Mouse (Mus musculus) urinary bladder, postnatal 25 days (tissue): Measurements from ENCODE around the gene Pdgfb.

Experiments used
- DNase-seq: peaks from one replicate; pipeline ENCODE4 v3.0.0; 2022; ENCODE audit warnings: low spot score

Gene Pdgfb

DNA sequence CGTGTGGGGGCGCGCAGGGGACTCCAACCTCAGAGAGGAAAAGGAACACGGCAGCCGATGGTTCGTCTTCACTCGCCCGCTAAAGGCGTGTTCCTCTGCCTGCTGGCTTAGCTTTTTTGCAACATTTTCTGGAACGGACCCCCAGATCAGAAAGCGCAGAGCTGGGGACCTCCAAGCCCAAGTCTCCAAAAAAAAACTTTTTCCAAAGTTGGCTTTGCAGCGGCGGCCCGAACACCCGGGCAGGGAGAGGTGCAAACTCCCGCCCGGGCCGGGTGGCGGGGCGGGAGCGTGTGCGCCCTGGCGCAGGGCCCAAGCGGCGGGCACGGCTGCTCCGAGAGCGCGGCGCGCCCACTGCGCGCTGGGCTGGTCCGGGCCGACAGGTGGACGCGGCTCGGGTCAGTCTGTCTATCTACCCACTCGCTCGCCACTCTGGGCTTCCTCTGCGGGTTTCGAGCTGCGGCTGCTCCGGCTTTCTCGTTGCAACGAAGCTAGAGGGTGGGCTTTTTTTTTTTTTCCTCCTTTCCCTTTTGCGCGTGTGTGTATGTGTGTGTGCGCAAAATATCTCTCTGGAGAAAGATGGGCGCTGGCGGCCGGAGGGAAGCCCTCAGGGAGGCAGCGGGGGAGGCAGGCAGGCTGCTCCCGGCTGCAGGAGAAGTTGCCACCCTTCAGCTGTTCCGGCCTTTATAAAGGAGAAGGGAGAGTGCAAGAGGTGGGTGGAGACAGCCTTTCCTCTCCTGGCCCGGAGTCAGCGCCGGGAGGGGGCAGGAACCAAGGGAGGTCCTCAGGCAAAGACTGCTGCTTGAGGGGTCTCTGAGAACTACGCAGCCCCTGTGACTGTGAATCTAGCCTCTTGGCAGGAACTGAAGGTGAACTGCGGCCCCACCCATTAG lies at the start of gene Pdgfb:
Gene Pdgfb, minus strand, starts transcription at position 657 of the 890 bp plus-strand sequence.
- no peak for DNase-seq

GRCm38 (mm10) chr15:80062821-80063220 lies 48.0 kb upstream of the Pdgfb start:
- no peak for DNase-seq

DNA sequence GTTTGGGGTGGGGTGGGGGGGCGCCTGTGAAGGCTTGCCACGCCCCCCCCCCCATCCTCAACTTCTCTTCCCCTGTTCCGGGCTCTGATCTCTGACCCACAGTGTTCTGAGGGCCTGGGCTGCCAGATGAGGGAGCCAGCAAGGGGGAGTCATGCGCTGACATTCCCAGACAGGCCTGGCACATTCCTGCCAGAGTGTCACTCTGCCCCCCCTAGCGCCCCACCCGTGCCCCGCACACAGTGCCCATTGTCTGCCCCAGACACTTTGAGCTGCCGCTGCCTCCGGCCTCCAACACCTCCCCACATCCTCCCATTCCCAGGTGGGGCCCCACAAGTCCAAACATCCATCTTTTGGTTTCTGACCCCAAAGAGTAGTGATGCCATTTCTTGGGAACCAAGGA lies 47.6 kb upstream of the Pdgfb start:
- DNase-seq, result no peak

GRCm38 (mm10) chr15:80061071-80061550 lies 46.3 kb upstream of the Pdgfb start:
- DNase-seq, result no peak

GRCm38 (mm10) chr15:80060356-80061070 lies 45.7 kb upstream of the Pdgfb start:
- no peak for DNase-seq

GRCm38 (mm10) chr15:80059606-80060005 lies 44.8 kb upstream of the Pdgfb start:
- no peak for DNase-seq

GRCm38 (mm10) chr15:80058151-80058550 lies 43.4 kb upstream of the Pdgfb start:
- no peak for DNase-seq

DNA sequence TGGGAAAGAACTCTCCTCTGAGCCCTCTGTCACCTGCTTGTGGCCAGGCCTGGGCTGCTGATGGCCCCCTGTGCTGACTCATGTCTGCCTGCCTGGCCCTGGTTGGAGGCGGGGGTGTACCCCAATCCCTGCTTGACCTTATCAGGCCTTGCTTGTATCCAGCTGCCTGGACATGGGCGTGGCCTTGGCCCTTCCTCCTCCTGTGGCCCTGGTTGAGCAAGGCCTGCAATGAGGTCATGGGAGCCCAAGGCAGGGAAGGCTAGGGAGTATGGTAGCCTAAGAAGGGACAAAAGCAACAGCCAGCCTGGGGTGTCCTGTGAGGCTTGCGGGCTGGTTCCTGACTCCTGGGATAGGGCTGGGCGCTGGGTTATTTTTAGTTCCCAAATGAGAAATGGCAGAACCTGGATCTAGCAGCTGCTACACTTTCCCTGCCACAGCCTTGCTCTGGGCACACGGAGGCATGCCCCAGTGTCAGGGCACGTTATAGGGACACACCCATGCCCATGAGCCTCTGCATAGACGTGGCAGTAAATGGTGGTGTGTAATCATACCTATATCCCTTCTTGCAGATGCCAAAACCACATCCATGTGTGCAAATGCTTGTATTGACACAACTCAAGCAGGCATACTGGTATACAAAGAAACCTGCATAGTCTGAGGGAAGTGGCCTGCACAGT lies 39.4 kb upstream of the Pdgfb start:
- DNase-seq, result peak; percentile 29

- no peak for DNase-seq
Observed at GRCm38 (mm10) chr15:80053381-80054033, 38.7 kb upstream of the Pdgfb start.

- no peak for DNase-seq
Observed at GRCm38 (mm10) chr15:80051782-80052181, 37.0 kb upstream of the Pdgfb start.

DNA sequence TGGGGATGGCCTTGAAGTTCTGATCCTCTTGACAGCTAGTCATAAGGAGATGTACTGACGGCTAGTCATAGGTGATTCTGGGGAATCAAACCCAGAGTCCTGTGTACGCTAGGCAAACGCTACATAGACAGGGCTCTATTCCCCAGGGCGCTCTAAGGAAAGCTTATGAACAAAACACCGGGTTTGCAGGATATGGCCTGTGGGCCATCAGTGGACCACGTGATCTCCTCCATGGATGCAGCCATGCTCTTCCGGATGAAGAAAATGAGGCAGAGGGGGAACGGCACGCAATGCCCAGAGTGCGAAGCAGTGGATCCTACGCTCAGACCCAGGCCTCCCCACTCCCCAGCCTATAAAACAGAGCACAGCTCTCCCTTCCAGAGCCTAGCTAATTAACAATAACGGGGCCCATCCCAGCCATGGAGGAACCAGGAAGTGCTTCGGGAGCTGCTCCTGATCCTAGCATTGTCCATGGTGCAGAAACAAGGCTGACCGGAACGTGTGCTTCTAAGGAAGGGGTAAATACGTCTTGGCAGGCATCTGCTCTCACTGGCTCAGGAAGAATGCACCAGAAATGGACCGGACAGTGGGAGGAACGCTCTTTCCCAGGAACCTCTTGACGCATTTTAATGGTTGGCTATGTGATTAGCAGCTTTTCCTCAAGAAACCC lies 36.5 kb upstream of the Pdgfb start:
- DNase-seq, result no peak

GRCm38 (mm10) chr15:80050093-80050492 lies 35.3 kb upstream of the Pdgfb start:
- DNase-seq, result no peak

DNA sequence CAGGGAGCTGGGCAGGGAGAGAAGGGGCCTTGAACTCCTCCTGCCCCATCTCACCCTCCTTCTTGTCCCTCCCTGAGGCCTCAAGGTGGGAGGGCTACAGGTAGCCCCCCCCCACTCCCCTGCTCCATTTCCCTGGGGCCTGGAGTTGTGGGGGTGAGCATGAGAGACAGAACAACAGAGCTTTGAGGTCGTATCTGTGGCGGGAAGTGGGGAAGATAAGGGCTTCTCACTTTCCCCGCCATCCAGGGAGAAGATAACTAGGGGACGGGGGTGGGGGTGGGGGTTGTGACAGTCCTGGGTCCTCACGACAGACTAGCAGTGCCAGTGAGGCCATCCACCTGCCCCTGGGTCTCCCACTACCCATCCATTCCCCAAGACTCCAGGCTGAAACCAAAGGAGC lies 33.2 kb upstream of the Pdgfb start:
- DNase-seq, result no peak

DNA sequence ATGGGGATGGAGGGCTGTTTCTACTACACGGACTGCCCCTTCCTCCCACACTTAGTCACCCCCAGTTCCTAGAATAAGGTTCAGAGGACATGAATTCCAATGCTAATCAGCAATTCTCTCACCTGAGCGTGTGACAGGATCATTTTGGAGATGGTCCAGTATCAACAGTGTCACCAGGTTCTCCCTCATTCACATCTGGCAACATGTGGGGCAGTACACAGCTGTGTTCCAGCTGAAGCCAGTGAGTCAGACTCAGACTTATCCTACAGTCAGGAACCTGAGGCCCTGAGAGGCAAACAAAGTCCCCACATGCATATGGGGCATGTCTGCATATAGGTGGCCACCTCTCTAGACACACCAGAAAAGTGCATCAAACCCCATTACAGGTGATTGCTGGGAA lies 32.5 kb upstream of the Pdgfb start:
- DNase-seq, result no peak

DNA sequence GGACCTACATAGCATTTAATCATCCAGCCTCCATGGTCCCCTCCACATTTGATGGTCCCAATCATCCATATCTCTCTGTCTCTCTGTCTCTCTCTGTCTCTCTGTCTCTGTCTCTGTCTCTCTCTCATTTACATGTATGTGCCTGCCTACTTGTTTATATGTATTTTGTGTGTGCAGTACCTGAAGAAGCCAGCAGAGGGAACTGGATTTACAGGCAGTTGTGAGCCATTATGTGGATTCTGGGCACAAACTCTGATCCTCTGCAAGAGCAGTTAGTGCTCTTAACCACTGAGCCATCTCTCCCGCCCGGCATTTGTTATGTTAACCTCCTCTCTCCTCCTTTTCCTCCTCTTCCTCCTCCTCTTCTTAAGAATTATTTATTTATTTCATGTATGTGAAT lies 31.0 kb upstream of the Pdgfb start:
- DNase-seq, result no peak

- DNase-seq, result no peak
Observed at GRCm38 (mm10) chr15:80044249-80044648, 29.5 kb upstream of the Pdgfb start.

DNA sequence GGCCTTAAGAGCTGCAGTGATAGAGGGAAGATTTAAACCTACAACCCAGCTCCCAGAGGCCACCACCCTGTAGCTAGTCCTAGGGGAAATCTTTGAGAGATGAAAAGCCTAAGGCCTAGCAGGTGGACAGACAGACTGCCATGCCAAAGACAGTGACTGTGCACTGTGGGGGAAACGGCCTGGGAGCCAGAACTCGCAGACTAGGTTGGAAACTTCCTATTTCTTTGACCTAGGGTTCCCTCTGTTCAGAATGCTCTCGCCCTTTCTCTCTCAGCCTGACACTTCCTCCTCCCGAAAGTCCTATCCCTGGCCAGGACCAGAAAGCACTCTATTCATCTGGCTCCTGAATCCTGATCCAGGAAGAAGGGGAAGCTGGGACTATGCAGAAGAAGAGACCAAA lies 27.4 kb upstream of the Pdgfb start:
- DNase-seq, result no peak

DNA sequence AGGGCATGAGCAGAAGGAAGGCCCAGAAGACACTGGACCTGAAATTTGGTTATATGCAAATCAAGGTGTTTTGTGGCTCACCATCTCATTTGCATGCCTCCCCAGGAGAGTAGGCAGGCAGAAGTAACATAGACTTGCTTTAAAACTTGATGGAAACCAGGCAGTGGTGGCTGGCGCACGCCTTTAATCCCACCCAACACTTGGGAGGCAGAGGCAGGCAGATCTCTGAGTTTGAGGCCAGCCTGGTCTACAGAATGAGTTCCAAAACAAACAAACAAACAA lies 23.3 kb upstream of the Pdgfb start:
- no peak for DNase-seq

DNA sequence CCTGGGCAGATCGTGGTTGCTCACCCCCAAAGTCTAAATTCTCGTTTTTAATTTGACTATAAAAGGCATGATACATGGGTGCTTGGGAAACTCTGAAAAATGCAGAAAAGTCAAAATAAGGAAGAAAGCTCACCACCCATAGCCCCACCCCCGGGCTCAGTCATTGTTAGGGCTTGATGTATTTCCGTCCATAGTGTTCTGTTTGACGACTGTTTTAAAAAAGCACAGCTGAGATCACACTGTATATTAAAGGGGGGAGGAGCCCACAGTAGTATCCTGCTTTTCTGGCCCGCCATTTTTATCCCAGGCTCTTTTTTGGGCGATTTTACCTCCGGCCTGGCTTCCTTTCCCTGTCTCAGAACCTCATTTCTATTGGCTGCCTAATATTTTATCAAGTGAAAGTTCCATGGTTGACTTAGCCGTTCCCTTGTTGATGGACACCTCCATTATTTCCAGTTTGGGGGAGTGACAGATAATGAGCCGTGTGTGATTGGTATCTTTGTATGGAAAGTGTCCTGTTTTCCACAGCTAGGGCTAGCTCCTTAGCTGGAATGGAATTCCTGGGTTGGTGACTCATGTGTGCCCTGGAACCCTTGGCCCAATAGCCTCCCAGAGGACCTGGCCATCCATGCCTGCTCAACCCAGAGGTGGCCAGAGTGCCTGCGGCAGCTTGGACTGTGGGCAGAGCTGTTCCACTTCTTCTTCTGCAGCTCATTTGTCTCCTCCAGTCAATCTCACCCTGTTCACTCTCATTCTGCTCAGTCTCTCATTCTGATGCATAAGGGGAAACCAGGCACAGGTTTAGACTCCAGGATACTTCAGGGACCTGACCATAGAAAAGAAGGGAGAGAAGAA lies 22.7 kb upstream of the Pdgfb start:
- no peak for DNase-seq

DNA sequence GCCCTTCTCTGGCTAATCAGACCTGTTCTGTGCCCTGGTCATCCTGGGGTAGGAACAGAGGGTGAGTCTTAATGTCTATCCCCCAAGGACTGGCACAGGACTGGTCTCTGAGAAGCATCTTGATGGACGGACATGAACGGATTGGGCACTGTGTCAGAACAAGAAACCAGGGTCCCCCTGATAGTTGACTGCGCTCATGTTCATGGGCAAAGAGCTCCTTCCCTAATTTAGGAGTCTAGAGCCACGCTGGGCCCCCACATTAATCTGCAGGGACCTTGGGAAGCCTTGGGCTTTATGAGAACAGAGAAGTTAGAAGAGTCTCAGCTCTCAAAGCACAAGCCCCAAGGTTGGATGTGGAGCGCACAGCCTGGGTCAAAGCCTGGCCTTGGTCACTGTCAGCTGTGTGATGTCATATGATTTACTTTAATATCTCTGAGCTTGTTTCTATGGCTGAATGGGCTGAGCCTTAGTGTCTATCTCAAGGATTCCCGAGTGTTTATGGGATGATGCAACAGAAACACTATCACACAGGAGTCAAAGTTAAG lies 20.6 kb upstream of the Pdgfb start:
- no peak for DNase-seq

DNA sequence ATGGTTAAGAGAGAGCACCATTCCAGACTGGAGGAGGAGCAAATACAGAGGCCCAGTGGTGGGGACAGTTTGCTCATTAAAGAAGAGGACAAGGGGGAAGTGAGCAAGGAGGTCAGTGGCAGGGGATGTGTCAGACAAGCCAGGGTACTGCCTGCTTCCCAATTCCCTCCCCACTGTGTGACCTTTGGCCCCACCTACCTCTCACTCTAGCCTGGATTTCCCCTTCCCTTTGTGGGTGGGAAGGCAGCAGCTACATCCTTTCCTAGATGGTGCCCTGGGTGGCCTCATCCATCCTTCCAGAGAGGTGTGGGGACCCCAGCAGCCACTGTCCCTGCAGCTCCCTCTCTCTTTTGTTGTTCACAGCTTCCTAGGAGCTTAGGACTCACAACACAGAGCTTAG lies 20.1 kb upstream of the Pdgfb start:
- no peak for DNase-seq
